Mouse (Mus musculus) stomach, postnatal 0 days (tissue): ENCODE data around the gene Olfr1440.
A peak's percentile ranks its signal among the peaks of the same experiment; 100 is the strongest.

Experiments
- CTCF ChIP-seq: IDR thresholded peaks from 2 replicates; pipeline ENCODE4 v1.5.1; 2016; ENCODE audit warnings: antibody characterized with exemption, low read depth, mild to moderate bottlenecking, moderate library complexity
- EP300 ChIP-seq: optimal IDR thresholded peaks from 2 replicates; pipeline ENCODE3; 2016; ENCODE audit warnings: antibody characterized with exemption

DNA sequence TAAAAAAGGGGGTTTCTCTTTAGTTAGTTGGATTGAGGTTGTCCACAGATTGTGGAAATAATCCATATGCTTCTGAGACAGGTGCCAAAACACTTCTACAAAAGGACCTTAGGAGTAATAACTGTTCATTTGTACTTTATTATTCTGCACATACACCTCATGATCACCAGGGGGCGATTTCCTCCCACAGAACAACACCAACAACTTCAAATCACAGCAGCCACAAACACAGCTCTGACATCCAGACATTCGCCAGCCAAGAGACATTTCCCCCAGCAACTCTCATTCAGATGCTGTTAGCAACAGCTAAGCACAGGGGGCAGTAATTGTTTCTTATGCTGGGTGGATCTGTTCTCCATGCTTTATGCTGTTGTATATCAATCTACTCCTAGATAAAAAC is 46.0 kb downstream of the Olfr1440 start:
- TF ChIP-seq CTCF = peak; percentile 82
- TF ChIP-seq EP300 = no peak
